Mouse (Mus musculus): ENCODE data around the gene Tnfrsf25.

GRCm38 (mm10) chr4:152150546-152150945, 34.8 kb downstream of the Tnfrsf25 start:
- TF ChIP-seq MYOD1 (IDR thresholded peaks at IDR 0.05; ENCODE audit: control insufficient read depth in 1 of 3, insufficient read length in 2 of 3, low read depth in 2 of 3), result no peak
- TF ChIP-seq POLR2A (IDR thresholded peaks at IDR 0.05; ENCODE audit: insufficient read length, low read depth), result no peak
- no peak for TF ChIP-seq E2F4 (IDR thresholded peaks at IDR 0.05; ENCODE audit: insufficient read depth)
- TF ChIP-seq USF1 (IDR thresholded peaks at IDR 0.05; ENCODE audit: low read depth), result no peak
- TF ChIP-seq MYOG (IDR thresholded peaks at IDR 0.05; ENCODE audit: control insufficient read depth in 1 of 3, insufficient read depth in 1 of 3, insufficient read length in 2 of 3, low read depth in 2 of 3), result no peak
- no peak for TF ChIP-seq SRF (IDR thresholded peaks at IDR 0.05; ENCODE audit: control insufficient read depth, insufficient read length, low read depth)
- TF ChIP-seq TCF12 (IDR thresholded peaks at IDR 0.05; ENCODE audit: insufficient read depth, poor library complexity, severe bottlenecking), result no peak
- TF ChIP-seq CEBPB (IDR thresholded peaks at IDR 0.05; ENCODE audit: insufficient read depth, poor library complexity, severe bottlenecking), result no peak
- TF ChIP-seq REST (IDR thresholded peaks at IDR 0.05; ENCODE audit: insufficient read depth, insufficient read length), result no peak

All from myocyte (in vitro differentiated cells).